Mouse (Mus musculus) intestine, postnatal 0 days (tissue): Measurements from ENCODE around the gene Specc1. TPM values are rescaled to one million over a fixed set of nuclear protein-coding genes. Genes with fewer than 3 reads are reported as not detected.

Experiments
- ATAC-seq: fragments of 200-750 bp; cut with Nextera tagmentation; 2 replicates; pipeline ENCODE4 v1.8.0; 2017; ENCODE audit warnings: mild to moderate bottlenecking, moderate TSS enrichment, moderate library complexity
- H3K27ac ChIP-seq: fragments of 300-500 bp; sonication (generic); 2 replicates; pipeline ENCODE4 v1.5.1; 2014; ENCODE audit warnings: mild to moderate bottlenecking, low read depth, low read length, moderate library complexity
- H3K27me3 ChIP-seq: fragments of 300-500 bp; sonication (generic); replicated peaks from 2 replicates; pipeline ENCODE4 v1.6.1; 2014; ENCODE audit warnings: low read length, mixed read lengths; ENCODE audit not compliant: control insufficient read depth, insufficient read depth
- H3K36me3 ChIP-seq: fragments of 300-500 bp; sonication (generic); 2 replicates; pipeline ENCODE4 v1.6.1; 2014; ENCODE audit warnings: mild to moderate bottlenecking, moderate library complexity; ENCODE audit not compliant: control insufficient read depth, insufficient read depth
- H3K4me1 ChIP-seq: fragments of 300-500 bp; sonication (generic); replicated peaks from 2 replicates; pipeline ENCODE4 v1.6.1; 2014; ENCODE audit warnings: antibody characterized with exemption, low read length, mixed read lengths; ENCODE audit not compliant: control insufficient read depth, insufficient read depth
- H3K4me2 ChIP-seq: fragments of 300-500 bp; sonication (generic); replicated peaks from 2 replicates; pipeline ENCODE4 v1.6.1; 2014; ENCODE audit warnings: low read depth, mild to moderate bottlenecking, moderate library complexity
- H3K4me3 ChIP-seq: fragments of 300-500 bp; sonication (generic); 2 replicates; pipeline ENCODE4 v1.5.1; 2014; ENCODE audit warnings: low read depth, low read length
- H3K9ac ChIP-seq: fragments of 300-500 bp; sonication (generic); 2 replicates; pipeline ENCODE4 v1.6.1; 2014; ENCODE audit warnings: mild to moderate bottlenecking, low read depth, low read length
- H3K9me3 ChIP-seq: fragments of 300-500 bp; sonication (generic); 2 replicates; pipeline ENCODE4 v1.6.1; 2016; ENCODE audit warnings: mixed run types; ENCODE audit not compliant: control insufficient read depth
- CTCF ChIP-seq: sonication (generic); IDR thresholded peaks from 2 replicates; pipeline ENCODE4 v1.5.1; 2016; ENCODE audit warnings: low read depth, mild to moderate bottlenecking, control low read depth, antibody characterized with exemption, moderate library complexity
- WGBS: fragments of 180-500 bp; shearing (Covaris S2); extraction: QIAGEN DNeasy Blood & Tissue Kit; methylation state at CpG from one replicate; pipeline ENCODE4 v1.1.7; 2014; 5-methylcytosine and 5-hydroxymethylcytosine counted together
- polyA plus RNA-seq: library from polyadenylated mRNA; unstranded; fragments of >200 nt; fragmentation: Nextera tagmentation; extraction: Ambion mirVana; gene quantifications from 2 replicates; pipeline ENCODE4 v1.2.1, GENCODE M21; 2015

Gene Specc1
- polyA plus RNA-seq, 1 experiment from 2014 or later = 10.3 TPM

GRCm38 (mm10) chr11:62213384-62213989 lies 256.9 kb downstream of the Specc1 start:
- Histone ChIP-seq H3K4me3 (no peak overlapping the region), H3K9me3 (no peaks in the 10 kb centered on the region), H3K4me2 (0 out of 2 replicates have a peak overlapping the region, but pooled peaks have one; percentile 32), H3K27me3 (no peaks in the 10 kb centered on the region), H3K9ac (no peak overlapping the region), H3K4me1 (0 out of 2 replicates have a peak, but pooled peaks cover 2% of the 10 kb centered on the region), H3K36me3 (no peaks in the 10 kb centered on the region), H3K27ac (peak overlapping the region; percentile 67; the same call in 1 of the 2 replicates)
- ATAC-seq = peak; percentile 73
- no peak for TF ChIP-seq CTCF
- 64% methylated on average over 12 of the region's 12 CpGs for WGBS

GRCm38 (mm10) chr11:62215107-62215506 lies 258.5 kb downstream of the Specc1 start:
- Histone ChIP-seq H3K4me2 (no peak overlapping the region), H3K27me3 (no peaks in the 10 kb centered on the region), H3K4me1 (0 out of 2 replicates have a peak, but pooled peaks cover 2% of the 10 kb centered on the region), H3K27ac (no peak overlapping the region), H3K9me3 (no peaks in the 10 kb centered on the region), H3K36me3 (0 out of 2 replicates have a peak, but pooled peaks cover 4% of the 10 kb centered on the region), H3K9ac (no peak overlapping the region), H3K4me3 (no peak overlapping the region)
- 49% methylated on average over 2 of the region's 2 CpGs for WGBS
- no peak for ATAC-seq
- TF ChIP-seq CTCF = no peak

GRCm38 (mm10) chr11:62217751-62218150 lies 261.2 kb downstream of the Specc1 start:
- 51% methylated on average over 6 of the region's 6 CpGs for WGBS
- TF ChIP-seq CTCF = no peak
- 0 out of 2 replicates have a peak, but pooled peaks cover 2% of the 10 kb centered on the region for H3K4me1 ChIP-seq
- no peak for ATAC-seq
- no peaks in the 10 kb centered on the region for H3K27me3 ChIP-seq
- peaks cover 4% of the 10 kb centered on the region; the same call in 1 of the 2 replicates for H3K36me3 ChIP-seq
- no peaks in the 10 kb centered on the region for H3K9me3 ChIP-seq
- no peak overlapping the region for H3K4me3 ChIP-seq
- no peak overlapping the region for H3K9ac ChIP-seq
- H3K27ac ChIP-seq = no peak overlapping the region; the same call in 1 of the 2 replicates
- no peak overlapping the region for H3K4me2 ChIP-seq

- no peaks in the 10 kb centered on the region for H3K27me3 ChIP-seq
- H3K9ac ChIP-seq = no peak overlapping the region
- no peaks in the 10 kb centered on the region for H3K9me3 ChIP-seq
- peak; percentile 20; the same call in 1 of the 2 replicates for ATAC-seq
- H3K36me3 ChIP-seq = peaks cover 4% of the 10 kb centered on the region; the same call in 1 of the 2 replicates
- H3K4me1 ChIP-seq = peaks cover 7% of the 10 kb centered on the region; the same call in 1 of the 2 replicates
- no peak overlapping the region for H3K4me3 ChIP-seq
- no peak overlapping the region for H3K4me2 ChIP-seq
- 82% methylated on average over 7 of the region's 7 CpGs for WGBS
- H3K27ac ChIP-seq = no peak overlapping the region; the same call in 1 of the 2 replicates
- TF ChIP-seq CTCF = no peak
Observed at GRCm38 (mm10) chr11:62220756-62221510, 264.4 kb downstream of the Specc1 start.

GRCm38 (mm10) chr11:62223416-62223815 lies 266.9 kb downstream of the Specc1 start:
- Histone ChIP-seq H3K27ac (no peak overlapping the region), H3K9ac (no peak overlapping the region), H3K4me3 (no peak overlapping the region), H3K36me3 (peaks cover 4% of the 10 kb centered on the region; the same call in 1 of the 2 replicates), H3K9me3 (no peaks in the 10 kb centered on the region), H3K4me2 (no peak overlapping the region), H3K27me3 (no peaks in the 10 kb centered on the region), H3K4me1 (peaks cover 5% of the 10 kb centered on the region; the same call in 1 of the 2 replicates)
- ATAC-seq = no peak
- no peak for TF ChIP-seq CTCF
- WGBS = 83% methylated on average over 5 of the region's 5 CpGs

GRCm38 (mm10) chr11:62223962-62224361 lies 267.4 kb downstream of the Specc1 start:
- peaks cover 5% of the 10 kb centered on the region; the same call in 1 of the 2 replicates for H3K4me1 ChIP-seq
- no peaks in the 10 kb centered on the region for H3K9me3 ChIP-seq
- H3K36me3 ChIP-seq = peaks cover 4% of the 10 kb centered on the region; the same call in 1 of the 2 replicates
- no peak overlapping the region for H3K9ac ChIP-seq
- no peak overlapping the region for H3K4me2 ChIP-seq
- no peak overlapping the region for H3K4me3 ChIP-seq
- 68% methylated on average over 7 of the region's 7 CpGs for WGBS
- no peak overlapping the region for H3K27ac ChIP-seq
- no peak for TF ChIP-seq CTCF
- peak; percentile 50; the same call in 1 of the 2 replicates for ATAC-seq
- no peaks in the 10 kb centered on the region for H3K27me3 ChIP-seq
